Mouse (Mus musculus): Measurements from ENCODE around the gene Arpc3.

The Arpc3 gene

GRCm38 (mm10) chr5:122391786-122392180 lies at the start of gene Arpc3:
TSS of gene Arpc3 (plus strand) at chr5:122391878.
- DNase-seq (ENCODE audit: low spot score) = peak; percentile 71

- DNase-seq (ENCODE audit: low spot score) = no peak
Measured at GRCm38 (mm10) chr5:122342874-122343273, 48.8 kb upstream of the Arpc3 start.

- no peak for DNase-seq (ENCODE audit: low spot score)
Measured at GRCm38 (mm10) chr5:122343768-122344167, 47.9 kb upstream of the Arpc3 start.

- no peak for DNase-seq (ENCODE audit: low spot score)
Measured at GRCm38 (mm10) chr5:122344260-122344659, 47.4 kb upstream of the Arpc3 start.

- no peak for DNase-seq (ENCODE audit: low spot score)
Measured at GRCm38 (mm10) chr5:122345777-122346176, 45.9 kb upstream of the Arpc3 start.

- DNase-seq (ENCODE audit: low spot score) = peak; percentile 97
Measured at GRCm38 (mm10) chr5:122353807-122354491, 37.7 kb upstream of the Arpc3 start, which contains the start of the genes Rad9b and Vps29. TSS of gene Rad9b (minus strand) at chr5:122354233. TSS of gene Vps29 (plus strand) at chr5:122354369.

- no peak for DNase-seq (ENCODE audit: low spot score)
Measured at GRCm38 (mm10) chr5:122354492-122355067, 37.1 kb upstream of the Arpc3 start.

GRCm38 (mm10) chr5:122371591-122372191 lies 20.0 kb upstream of the Arpc3 start, which contains the start of gene Gpn3:
TSS of gene Gpn3 (plus strand) at chr5:122371876.
- no peak for DNase-seq (ENCODE audit: low spot score)

- DNase-seq (ENCODE audit: low spot score) = peak; percentile 99
Measured at GRCm38 (mm10) chr5:122372192-122372769, 19.4 kb upstream of the Arpc3 start, which contains the start of gene Fam216a. TSS of gene Fam216a (minus strand) at chr5:122372364.

GRCm38 (mm10) chr5:122372878-122373277 lies 18.8 kb upstream of the Arpc3 start:
- DNase-seq (ENCODE audit: low spot score) = no peak

GRCm38 (mm10) chr5:122377101-122377833 lies 14.4 kb upstream of the Arpc3 start:
- DNase-seq (ENCODE audit: low spot score) = no peak

- no peak for DNase-seq (ENCODE audit: low spot score)
Measured at GRCm38 (mm10) chr5:122378171-122378570, 13.5 kb upstream of the Arpc3 start.

- DNase-seq (ENCODE audit: low spot score) = no peak
Measured at GRCm38 (mm10) chr5:122379374-122380155, 12.1 kb upstream of the Arpc3 start.

GRCm38 (mm10) chr5:122390006-122390405 lies 1.7 kb upstream of the Arpc3 start:
- no peak for DNase-seq (ENCODE audit: low spot score)

- DNase-seq (ENCODE audit: low spot score) = no peak
Measured at GRCm38 (mm10) chr5:122390671-122391070, 1.0 kb upstream of the Arpc3 start.

- DNase-seq (ENCODE audit: low spot score) = no peak
Measured at GRCm38 (mm10) chr5:122391178-122391785, 396 bp upstream of the Arpc3 start.

GRCm38 (mm10) chr5:122392227-122393004 lies 738 bp downstream of the Arpc3 start:
- DNase-seq (ENCODE audit: low spot score) = no peak

- DNase-seq (ENCODE audit: low spot score) = no peak
Measured at GRCm38 (mm10) chr5:122393887-122394286, 2.2 kb downstream of the Arpc3 start.

GRCm38 (mm10) chr5:122396791-122397190 lies 5.1 kb downstream of the Arpc3 start:
- no peak for DNase-seq (ENCODE audit: low spot score)

GRCm38 (mm10) chr5:122397495-122397894 lies 5.8 kb downstream of the Arpc3 start:
- no peak for DNase-seq (ENCODE audit: low spot score)

Measured in urinary bladder, postnatal 10 days (tissue).